Mouse (Mus musculus): ENCODE measurements around the gene Btnl4. TPM values are rescaled to one million over a fixed set of nuclear protein-coding genes. Genes with fewer than 3 reads are reported as not detected.
"Not testable (repeated sequence)": the region's sequence is repeated elsewhere in the genome, so short reads cannot be mapped to it uniquely, and the experiment has no call there.

The Btnl4 gene
- not detected for polyA plus RNA-seq (2012; fragmentation: generic; extraction: Trizol)

GRCm38 (mm10) chr17:34477238-34478013 is at the start of gene Btnl4:
TSS of gene Btnl4 (minus strand) at chr17:34477318.
- not testable (repeated sequence) for H3K4me3 ChIP-seq; H3K4me2 ChIP-seq (ENCODE audit: low read depth); H3K36me3 ChIP-seq (ENCODE audit: control insufficient read depth, insufficient read depth); H3K27me3 ChIP-seq (ENCODE audit: control insufficient read depth, insufficient read depth, insufficient read length); H3ac ChIP-seq (ENCODE audit: control insufficient read depth, insufficient read length); H3K79me2 ChIP-seq (ENCODE audit: control insufficient read depth, insufficient read depth)

- H3K27me3 ChIP-seq (ENCODE audit: control insufficient read depth, insufficient read depth, insufficient read length): peaks cover 6% of the 10 kb centered on the region
- H3K4me3 ChIP-seq: no peak overlapping the region
- no peaks in the 10 kb centered on the region for H3K79me2 ChIP-seq (ENCODE audit: control insufficient read depth, insufficient read depth)
- H3ac ChIP-seq (ENCODE audit: control insufficient read depth, insufficient read length): no peak overlapping the region
- no peaks in the 10 kb centered on the region for H3K36me3 ChIP-seq (ENCODE audit: control insufficient read depth, insufficient read depth)
- TF ChIP-seq SRF (IDR thresholded peaks at IDR 0.05; ENCODE audit: control insufficient read depth, insufficient read length, low read depth) (no peak), E2F4 (IDR thresholded peaks at IDR 0.05; ENCODE audit: insufficient read depth) (no peak), POLR2A (IDR thresholded peaks at IDR 0.05; ENCODE audit: insufficient read length, low read depth) (no peak)
- no peak overlapping the region for H3K4me2 ChIP-seq (ENCODE audit: low read depth)
Observed at GRCm38 (mm10) chr17:34519001-34519400, 41.9 kb upstream of the Btnl4 start.

- H3K79me2 ChIP-seq (ENCODE audit: control insufficient read depth, insufficient read depth); H3K4me2 ChIP-seq (ENCODE audit: low read depth); H3K4me3 ChIP-seq; H3K36me3 ChIP-seq (ENCODE audit: control insufficient read depth, insufficient read depth); H3ac ChIP-seq (ENCODE audit: control insufficient read depth, insufficient read length); H3K27me3 ChIP-seq (ENCODE audit: control insufficient read depth, insufficient read depth, insufficient read length): not testable (repeated sequence)
Observed at GRCm38 (mm10) chr17:34518571-34518970, 41.5 kb upstream of the Btnl4 start.

GRCm38 (mm10) chr17:34517795-34518194 is 40.7 kb upstream of the Btnl4 start:
- TF ChIP-seq TCF12 (IDR thresholded peaks at IDR 0.05; ENCODE audit: insufficient read depth, poor library complexity, severe bottlenecking) (no peak), SRF (IDR thresholded peaks at IDR 0.05; ENCODE audit: control insufficient read depth, insufficient read length, low read depth) (no peak), MYOG (IDR thresholded peaks at IDR 0.05; ENCODE audit: control insufficient read depth in 1 of 3, insufficient read depth in 1 of 3, insufficient read length in 2 of 3, low read depth in 2 of 3) (no peak), CEBPB (IDR thresholded peaks at IDR 0.05; ENCODE audit: insufficient read depth, poor library complexity, severe bottlenecking) (no peak), E2F4 (IDR thresholded peaks at IDR 0.05; ENCODE audit: insufficient read depth) (no peak), POLR2AphosphoS2 (IDR thresholded peaks at IDR 0.05; ENCODE audit: insufficient read length, low read depth) (no peak), USF1 (IDR thresholded peaks at IDR 0.05; ENCODE audit: low read depth) (no peak), REST (IDR thresholded peaks at IDR 0.05; ENCODE audit: insufficient read depth, insufficient read length) (no peak)
- no peak overlapping the region for H3K4me2 ChIP-seq (ENCODE audit: low read depth)

GRCm38 (mm10) chr17:34517252-34517651 is 40.1 kb upstream of the Btnl4 start, which contains the start of gene Btnl6:
TSS of gene Btnl6 (minus strand) at chr17:34517352.
- no peaks in the 10 kb centered on the region for H3K79me2 ChIP-seq (ENCODE audit: control insufficient read depth, insufficient read depth)
- peaks cover 6% of the 10 kb centered on the region for H3K27me3 ChIP-seq (ENCODE audit: control insufficient read depth, insufficient read depth, insufficient read length)
- no peaks in the 10 kb centered on the region for H3K36me3 ChIP-seq (ENCODE audit: control insufficient read depth, insufficient read depth)
- no peak within 1 kb of the TSS for H3K4me2 ChIP-seq (ENCODE audit: low read depth)
- H3ac ChIP-seq (ENCODE audit: control insufficient read depth, insufficient read length): no peak within 1 kb of the TSS
- no peak for TF ChIP-seq POLR2A (IDR thresholded peaks at IDR 0.05; ENCODE audit: insufficient read length, low read depth)
- no peak for TF ChIP-seq USF1 (IDR thresholded peaks at IDR 0.05; ENCODE audit: low read depth)
- TF ChIP-seq MYOD1 (IDR thresholded peaks at IDR 0.05; ENCODE audit: control insufficient read depth in 1 of 3, insufficient read length in 2 of 3, low read depth in 2 of 3): no peak
- no peak for TF ChIP-seq TCF12 (IDR thresholded peaks at IDR 0.05; ENCODE audit: insufficient read depth, poor library complexity, severe bottlenecking)
- TF ChIP-seq SRF (IDR thresholded peaks at IDR 0.05; ENCODE audit: control insufficient read depth, insufficient read length, low read depth): no peak
- TF ChIP-seq REST (IDR thresholded peaks at IDR 0.05; ENCODE audit: insufficient read depth, insufficient read length): no peak
- TF ChIP-seq POLR2AphosphoS2 (IDR thresholded peaks at IDR 0.05; ENCODE audit: insufficient read length, low read depth): no peak
- TF ChIP-seq CEBPB (IDR thresholded peaks at IDR 0.05; ENCODE audit: insufficient read depth, poor library complexity, severe bottlenecking): no peak
- TF ChIP-seq TCF3 (IDR thresholded peaks at IDR 0.05; ENCODE audit: insufficient read length, low read depth): no peak
- no peak for TF ChIP-seq MYOG (IDR thresholded peaks at IDR 0.05; ENCODE audit: control insufficient read depth in 1 of 3, insufficient read depth in 1 of 3, insufficient read length in 2 of 3, low read depth in 2 of 3)
- H3K4me3 ChIP-seq: no peak within 1 kb of the TSS

More at GRCm38 (mm10) chr17:34517795-34518194, 40.7 kb upstream of the Btnl4 start:
- Histone ChIP-seq H3K36me3 (ENCODE audit: control insufficient read depth, insufficient read depth) (no peaks in the 10 kb centered on the region), H3ac (ENCODE audit: control insufficient read depth, insufficient read length) (no peak overlapping the region), H3K4me3 (no peak overlapping the region), H3K27me3 (ENCODE audit: control insufficient read depth, insufficient read depth, insufficient read length) (peaks cover 6% of the 10 kb centered on the region), H3K79me2 (ENCODE audit: control insufficient read depth, insufficient read depth) (no peaks in the 10 kb centered on the region)

- TF ChIP-seq POLR2AphosphoS2 (IDR thresholded peaks at IDR 0.05; ENCODE audit: insufficient read length, low read depth) (no peak), USF1 (IDR thresholded peaks at IDR 0.05; ENCODE audit: low read depth) (no peak), SRF (IDR thresholded peaks at IDR 0.05; ENCODE audit: control insufficient read depth, insufficient read length, low read depth) (no peak), POLR2A (IDR thresholded peaks at IDR 0.05; ENCODE audit: insufficient read length, low read depth) (no peak), CEBPB (IDR thresholded peaks at IDR 0.05; ENCODE audit: insufficient read depth, poor library complexity, severe bottlenecking) (no peak), MYOG (IDR thresholded peaks at IDR 0.05; ENCODE audit: control insufficient read depth in 1 of 3, insufficient read depth in 1 of 3, insufficient read length in 2 of 3, low read depth in 2 of 3) (no peak), MAX (IDR thresholded peaks at IDR 0.05; ENCODE audit: low read depth) (no peak), E2F4 (IDR thresholded peaks at IDR 0.05; ENCODE audit: insufficient read depth) (no peak), REST (IDR thresholded peaks at IDR 0.05; ENCODE audit: insufficient read depth, insufficient read length) (no peak), TCF12 (IDR thresholded peaks at IDR 0.05; ENCODE audit: insufficient read depth, poor library complexity, severe bottlenecking) (no peak), MYOD1 (IDR thresholded peaks at IDR 0.05; ENCODE audit: control insufficient read depth in 1 of 3, insufficient read length in 2 of 3, low read depth in 2 of 3) (no peak), TCF3 (IDR thresholded peaks at IDR 0.05; ENCODE audit: insufficient read length, low read depth) (no peak)
Observed at GRCm38 (mm10) chr17:34516514-34516913, 39.4 kb upstream of the Btnl4 start.

GRCm38 (mm10) chr17:34511723-34512122 is 34.6 kb upstream of the Btnl4 start:
- H3K79me2 ChIP-seq (ENCODE audit: control insufficient read depth, insufficient read depth); H3K4me3 ChIP-seq; H3ac ChIP-seq (ENCODE audit: control insufficient read depth, insufficient read length); H3K36me3 ChIP-seq (ENCODE audit: control insufficient read depth, insufficient read depth); H3K27me3 ChIP-seq (ENCODE audit: control insufficient read depth, insufficient read depth, insufficient read length); H3K4me2 ChIP-seq (ENCODE audit: low read depth): not testable (repeated sequence)

More at GRCm38 (mm10) chr17:34516514-34516913, 39.4 kb upstream of the Btnl4 start:
- H3K79me2 ChIP-seq (ENCODE audit: control insufficient read depth, insufficient read depth): no peaks in the 10 kb centered on the region
- H3K27me3 ChIP-seq (ENCODE audit: control insufficient read depth, insufficient read depth, insufficient read length): peaks cover 6% of the 10 kb centered on the region
- no peak overlapping the region for H3ac ChIP-seq (ENCODE audit: control insufficient read depth, insufficient read length)
- H3K4me3 ChIP-seq: no peak overlapping the region
- no peaks in the 10 kb centered on the region for H3K36me3 ChIP-seq (ENCODE audit: control insufficient read depth, insufficient read depth)
- H3K4me2 ChIP-seq (ENCODE audit: low read depth): no peak overlapping the region
